Mouse (Mus musculus): ENCODE measurements around the gene Dscaml1.

The Dscaml1 gene

GRCm38 (mm10) chr9:45426456-45426855 is at the start of gene Dscaml1:
Gene Dscaml1, plus strand, starts transcription at chr9:45426628.
- peak; percentile 57 to 74 for DNase-seq

- peak; percentile 67 to 73 for DNase-seq
Observed at GRCm38 (mm10) chr9:45376883-45377282, 49.5 kb upstream of the Dscaml1 start.

GRCm38 (mm10) chr9:45380411-45381251 is 45.8 kb upstream of the Dscaml1 start:
- DNase-seq, result peak; percentile 67 to 71

GRCm38 (mm10) chr9:45382336-45382735 is 44.1 kb upstream of the Dscaml1 start:
- DNase-seq, result no peak

GRCm38 (mm10) chr9:45382834-45383233 is 43.6 kb upstream of the Dscaml1 start:
- no peak for DNase-seq

- no peak for DNase-seq
Observed at GRCm38 (mm10) chr9:45383883-45384282, 42.5 kb upstream of the Dscaml1 start.

GRCm38 (mm10) chr9:45386698-45387097 is 39.7 kb upstream of the Dscaml1 start:
- no peak for DNase-seq

- peak; percentile 91 to 98 for DNase-seq
Observed at GRCm38 (mm10) chr9:45388385-45388994, 37.9 kb upstream of the Dscaml1 start.

- DNase-seq, result no peak
Observed at GRCm38 (mm10) chr9:45389596-45389995, 36.8 kb upstream of the Dscaml1 start.

GRCm38 (mm10) chr9:45391299-45391698 is 35.1 kb upstream of the Dscaml1 start:
- DNase-seq, result no peak

GRCm38 (mm10) chr9:45395218-45395617 is 31.2 kb upstream of the Dscaml1 start:
- DNase-seq, result no peak

- no peak for DNase-seq
Observed at GRCm38 (mm10) chr9:45395796-45396195, 30.6 kb upstream of the Dscaml1 start.

GRCm38 (mm10) chr9:45398336-45398735 is 28.1 kb upstream of the Dscaml1 start:
- peak; percentile 76 to 79 for DNase-seq

- no peak for DNase-seq
Observed at GRCm38 (mm10) chr9:45399434-45399833, 27.0 kb upstream of the Dscaml1 start, which contains the start of gene Fxyd2. Gene Fxyd2, plus strand, starts transcription at chr9:45399669.

- DNase-seq, result no peak
Observed at GRCm38 (mm10) chr9:45401851-45402250, 24.6 kb upstream of the Dscaml1 start.

- no peak for DNase-seq
Observed at GRCm38 (mm10) chr9:45402957-45403356, 23.5 kb upstream of the Dscaml1 start.

- no peak for DNase-seq
Observed at GRCm38 (mm10) chr9:45405694-45406093, 20.7 kb upstream of the Dscaml1 start.

- no peak for DNase-seq
Observed at GRCm38 (mm10) chr9:45406808-45407207, 19.6 kb upstream of the Dscaml1 start.

GRCm38 (mm10) chr9:45407706-45408675 is 18.4 kb upstream of the Dscaml1 start:
- DNase-seq, result peak; percentile 84 to 88

GRCm38 (mm10) chr9:45410193-45410592 is 16.2 kb upstream of the Dscaml1 start:
- no peak for DNase-seq

GRCm38 (mm10) chr9:45410614-45411013 is 15.8 kb upstream of the Dscaml1 start:
- no peak for DNase-seq

- no peak for DNase-seq
Observed at GRCm38 (mm10) chr9:45411111-45411510, 15.3 kb upstream of the Dscaml1 start.

GRCm38 (mm10) chr9:45411803-45412202 is 14.6 kb upstream of the Dscaml1 start:
- peak; percentile 48 to 70 for DNase-seq
